Comparison of ENCODE assay signal across 19 mouse cellular contexts in the genomic region with DNA sequence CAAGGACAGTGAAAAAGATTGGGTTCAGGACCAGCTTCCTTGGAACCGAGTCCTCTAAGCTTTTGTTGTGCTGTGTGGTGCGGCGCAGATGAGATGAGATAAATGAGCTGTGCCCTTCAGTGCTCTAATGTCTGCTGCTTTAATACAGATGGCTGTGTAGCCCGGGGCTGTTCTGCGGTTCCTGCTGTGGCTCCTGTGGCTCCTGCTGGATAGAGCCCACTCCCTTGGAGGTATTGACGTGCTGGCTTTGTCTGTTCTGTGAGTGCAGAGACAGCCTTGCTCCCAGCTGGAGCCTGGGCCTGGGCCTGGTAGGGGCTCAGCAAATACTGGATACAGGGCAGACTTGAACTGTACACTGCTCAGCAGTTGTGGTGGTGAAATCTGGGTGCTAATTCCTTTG. TPM values are rescaled to one million over a fixed set of nuclear protein-coding genes. Genes with fewer than 3 reads are reported as not detected.
A peak's percentile ranks its signal among the peaks of the same experiment; 100 is the strongest.
DNase-seq lines count a peak whose midpoint lies in the region; ATAC-seq and TF ChIP-seq lines count a peak whose summit lies in the region.
"Had no signal": no experiment of that assay in that cellular context is flagged by ENCODE, and none has a peak within 500 bp of the region (broad histone marks: within the 10 kb centered on the region; RNA-seq: fewer than 3 reads in every experiment).

No protein-coding gene starts in this region.

- H3K4me2 ChIP-seq in liver, embryonic 11.5 days: no peak overlapping the region
- H3K4me2 ChIP-seq in liver, postnatal 0 days (ENCODE audit: low read depth, low read length): no peak overlapping the region
- H3K4me2 ChIP-seq in liver, embryonic 14.5 days (ENCODE audit: low read depth): no peak overlapping the region
- H3K4me2 ChIP-seq in neural tube, embryonic 14.5 days (ENCODE audit: low read depth, low read length): no peak overlapping the region
- H3K4me2 ChIP-seq: forebrain, embryonic 15.5 days had no signal

- peaks cover 24% of the 10 kb centered on the region for H3K4me1 ChIP-seq in liver, embryonic 11.5 days (replicated peaks; ENCODE audit: control insufficient read depth, insufficient read depth, low read length)
- no peaks in the 10 kb centered on the region for H3K4me1 ChIP-seq in liver, postnatal 0 days (ENCODE audit: insufficient read depth)
- H3K4me1 ChIP-seq in liver, embryonic 14.5 days (replicated peaks; ENCODE audit: control insufficient read depth in 2 of 2, insufficient read depth in 2 of 2, low read length in 1 of 2): peaks cover 10 to 40% of the 10 kb centered on the region in 2 experiments
- peaks cover 20% of the 10 kb centered on the region for H3K4me1 ChIP-seq in neural tube, embryonic 14.5 days (ENCODE audit: control insufficient read depth, insufficient read depth, low read length)

- H3K27ac ChIP-seq in liver, embryonic 11.5 days (ENCODE audit: low read depth, low read length): no peak overlapping the region
- H3K27ac ChIP-seq in liver, postnatal 0 days (ENCODE audit: low read depth): no peak overlapping the region
- no peak overlapping the region for H3K27ac ChIP-seq in liver, embryonic 14.5 days
- H3K27ac ChIP-seq in neural tube, embryonic 14.5 days (ENCODE audit: low read depth, low read length): no peak overlapping the region
- H3K27ac ChIP-seq: forebrain, embryonic 15.5 days; heart, adult 2 months had no signal

- no peak for DNase-seq in liver, embryonic 11.5 days (ENCODE audit: low spot score)
- DNase-seq in liver, postnatal 0 days: no peak
- DNase-seq in ZHBTc4 (ENCODE audit: low read depth, low spot score) (peak; percentile 80), adipocyte (ENCODE audit: low spot score) (no peak)
- DNase-seq in liver, embryonic 14.5 days (ENCODE audit: low read depth in 3 of 3, low spot score in 3 of 3): no peak
- DNase-seq in yolk sac, embryonic 10.5 days (ENCODE audit: low spot score): no peak
- DNase-seq: adrenal gland, adult 2 months; cerebellum, adult 11 months; cerebellum, postnatal 25 days; gastrocnemius, adult 2 months; heart, adult 2 months; kidney, adult 9 months; kidney, postnatal 36 days; thymus, postnatal 25 days had no signal

- no peak overlapping the region for H3K4me3 ChIP-seq in liver, embryonic 11.5 days (ENCODE audit: low read depth, low read length)
- no peak overlapping the region for H3K4me3 ChIP-seq in liver, postnatal 0 days (ENCODE audit: low read depth, low read length)
- no peak overlapping the region for H3K4me3 ChIP-seq in liver, embryonic 14.5 days (ENCODE audit: insufficient read depth in 1 of 2, low read depth in 2 of 2, low read length in 2 of 2)
- no peak overlapping the region for H3K4me3 ChIP-seq in neural tube, embryonic 14.5 days (ENCODE audit: low read depth, low read length)
- H3K4me3 ChIP-seq: erythroblast, embryonic 14.5 days; forebrain, embryonic 15.5 days; gastrocnemius, adult 2 months; heart, adult 2 months had no signal

- no peak overlapping the region for H3K9ac ChIP-seq in liver, embryonic 11.5 days (ENCODE audit: low read depth, low read length)
- no peak overlapping the region for H3K9ac ChIP-seq in liver, postnatal 0 days (replicated peaks)
- no peak overlapping the region for H3K9ac ChIP-seq in liver, embryonic 14.5 days (replicated peaks)
- no peak overlapping the region for H3K9ac ChIP-seq in neural tube, embryonic 14.5 days (replicated peaks; ENCODE audit: low read depth, low read length)
- H3K9ac ChIP-seq: forebrain, embryonic 15.5 days had no signal

- 82% methylated on average over 6 of the region's 6 CpGs for WGBS in liver, embryonic 11.5 days
- WGBS in liver, postnatal 0 days (ENCODE audit: insufficient replicate concordance): 72% methylated on average over 6 of the region's 6 CpGs
- 69% methylated on average over 6 of the region's 6 CpGs for WGBS in liver, embryonic 14.5 days (ENCODE audit: insufficient replicate concordance)
- WGBS in neural tube, embryonic 14.5 days: 42% methylated on average over 6 of the region's 6 CpGs

- no peaks in the 10 kb centered on the region for H3K9me3 ChIP-seq in liver, embryonic 11.5 days (ENCODE audit: control insufficient read depth, low read length)
- no peaks in the 10 kb centered on the region for H3K9me3 ChIP-seq in liver, postnatal 0 days (ENCODE audit: low read length)
- no peaks in the 10 kb centered on the region for H3K9me3 ChIP-seq in liver, embryonic 14.5 days (ENCODE audit: control insufficient read depth, low read length)
- no peaks in the 10 kb centered on the region for H3K9me3 ChIP-seq in neural tube, embryonic 14.5 days (ENCODE audit: control insufficient read depth, low read length)
- H3K9me3 ChIP-seq: forebrain, embryonic 15.5 days; G1E had no signal

- no peak for TF ChIP-seq EP300 in liver, postnatal 0 days (IDR thresholded peaks at IDR 0.05; ENCODE audit: low read depth)
- TF ChIP-seq EP300 in liver, embryonic 14.5 days (IDR thresholded peaks at IDR 0.05; ENCODE audit: low read depth): no peak

- H3K27me3 ChIP-seq in liver, embryonic 11.5 days (replicated peaks; ENCODE audit: control insufficient read depth, insufficient read depth, low read length): no peaks in the 10 kb centered on the region
- H3K27me3 ChIP-seq in liver, postnatal 0 days (ENCODE audit: insufficient read depth, low read length): no peaks in the 10 kb centered on the region
- no peaks in the 10 kb centered on the region for H3K27me3 ChIP-seq in liver, embryonic 14.5 days (ENCODE audit: control insufficient read depth, insufficient read depth, low read length)
- no peaks in the 10 kb centered on the region for H3K27me3 ChIP-seq in neural tube, embryonic 14.5 days (ENCODE audit: control insufficient read depth, insufficient read depth, low read length)
- H3K27me3 ChIP-seq: forebrain, embryonic 15.5 days had no signal

- no peak for TF ChIP-seq CTCF in liver, postnatal 0 days (IDR thresholded peaks at IDR 0.05; ENCODE audit: low read depth)
- no peak for TF ChIP-seq CTCF in liver, embryonic 14.5 days (IDR thresholded peaks at IDR 0.05; ENCODE audit: low read depth)

- peak; percentile 2; the same call in 1 of the 2 replicates for ATAC-seq in liver, embryonic 11.5 days (replicated peaks; ENCODE audit: low FRiP score)
- ATAC-seq in liver, postnatal 0 days: no peak
- peak; percentile 29; the same call in 1 of the 2 replicates for ATAC-seq in liver, embryonic 14.5 days (ENCODE audit: insufficient read depth)
- peak; percentile 71; the same call in 1 of the 2 replicates for ATAC-seq in neural tube, embryonic 14.5 days (ENCODE audit: low read depth)
- ATAC-seq: forebrain, embryonic 15.5 days; lung, postnatal 0 days had no signal

- peaks cover 5% of the 10 kb centered on the region for H3K36me3 ChIP-seq in liver, embryonic 11.5 days (ENCODE audit: control insufficient read depth, insufficient read depth, low read length)
- peaks cover 29% of the 10 kb centered on the region for H3K36me3 ChIP-seq in liver, postnatal 0 days (replicated peaks; ENCODE audit: insufficient read depth, low read length)
- peaks cover 8% of the 10 kb centered on the region for H3K36me3 ChIP-seq in liver, embryonic 14.5 days (replicated peaks; ENCODE audit: control insufficient read depth, insufficient read depth, low read depth)
- H3K36me3 ChIP-seq in neural tube, embryonic 14.5 days (ENCODE audit: control insufficient read depth, insufficient read depth, low read length): peaks cover 18% of the 10 kb centered on the region

RNA-seq across cellular contexts. Expression of a gene that starts 34.0 kb away (rescaled TPM):
- 40.6 and 41.1 TPM in 2 replicates for polyA plus RNA-seq in liver, embryonic 11.5 days (2014; fragmentation: Nextera tagmentation; extraction: Ambion mirVana)
- polyA plus RNA-seq in liver, postnatal 0 days (2015; fragmentation: Nextera tagmentation; extraction: Ambion mirVana): 5.4 and 6.4 TPM in 2 replicates
- 5.5 and 6.5 TPM in 2 replicates for polyA plus RNA-seq in liver, embryonic 14.5 days (2012; rRNA removed)
- polyA plus RNA-seq in liver, embryonic 14.5 days (2014; fragmentation: Nextera tagmentation; extraction: Ambion mirVana): 8.8 and 10.0 TPM in 2 replicates
- 149 TPM in 2 replicates for polyA plus RNA-seq in neural tube, embryonic 14.5 days (2014; fragmentation: Nextera tagmentation; extraction: Ambion mirVana)
